Mouse (Mus musculus): ENCODE data around the gene Cbx1.

DNA sequence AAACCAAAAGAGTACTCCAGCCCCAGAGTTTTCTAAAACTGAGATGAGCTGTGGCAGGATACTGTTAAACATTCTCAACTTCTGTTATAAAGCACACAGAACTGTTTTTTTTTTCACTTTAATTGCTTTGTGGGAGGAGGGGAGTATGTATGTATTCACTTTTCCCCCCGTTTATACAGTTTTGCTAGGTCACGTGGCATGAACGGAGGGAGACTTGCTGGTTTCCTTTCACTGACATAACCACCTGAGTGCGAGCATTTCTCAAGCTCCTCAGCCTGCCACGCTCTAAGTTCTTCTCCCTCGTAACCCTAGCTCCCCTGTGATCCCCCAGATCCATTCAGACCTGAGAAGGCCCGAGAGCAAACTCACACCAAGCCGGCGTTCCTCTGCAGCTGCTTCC, 16.5 kb upstream of the Cbx1 start:
- TF ChIP-seq MAFK (IDR thresholded peaks at IDR 0.05; ENCODE audit: insufficient read depth, low read depth, low read length) (no peak), ZC3H11A (IDR thresholded peaks at IDR 0.05; ENCODE audit: borderline replicate concordance, low read depth, low read length) (no peak)

Data from ES-E14 (cell line).